Mouse (Mus musculus): ENCODE data around the gene Eif3i.

The Eif3i gene

DNA sequence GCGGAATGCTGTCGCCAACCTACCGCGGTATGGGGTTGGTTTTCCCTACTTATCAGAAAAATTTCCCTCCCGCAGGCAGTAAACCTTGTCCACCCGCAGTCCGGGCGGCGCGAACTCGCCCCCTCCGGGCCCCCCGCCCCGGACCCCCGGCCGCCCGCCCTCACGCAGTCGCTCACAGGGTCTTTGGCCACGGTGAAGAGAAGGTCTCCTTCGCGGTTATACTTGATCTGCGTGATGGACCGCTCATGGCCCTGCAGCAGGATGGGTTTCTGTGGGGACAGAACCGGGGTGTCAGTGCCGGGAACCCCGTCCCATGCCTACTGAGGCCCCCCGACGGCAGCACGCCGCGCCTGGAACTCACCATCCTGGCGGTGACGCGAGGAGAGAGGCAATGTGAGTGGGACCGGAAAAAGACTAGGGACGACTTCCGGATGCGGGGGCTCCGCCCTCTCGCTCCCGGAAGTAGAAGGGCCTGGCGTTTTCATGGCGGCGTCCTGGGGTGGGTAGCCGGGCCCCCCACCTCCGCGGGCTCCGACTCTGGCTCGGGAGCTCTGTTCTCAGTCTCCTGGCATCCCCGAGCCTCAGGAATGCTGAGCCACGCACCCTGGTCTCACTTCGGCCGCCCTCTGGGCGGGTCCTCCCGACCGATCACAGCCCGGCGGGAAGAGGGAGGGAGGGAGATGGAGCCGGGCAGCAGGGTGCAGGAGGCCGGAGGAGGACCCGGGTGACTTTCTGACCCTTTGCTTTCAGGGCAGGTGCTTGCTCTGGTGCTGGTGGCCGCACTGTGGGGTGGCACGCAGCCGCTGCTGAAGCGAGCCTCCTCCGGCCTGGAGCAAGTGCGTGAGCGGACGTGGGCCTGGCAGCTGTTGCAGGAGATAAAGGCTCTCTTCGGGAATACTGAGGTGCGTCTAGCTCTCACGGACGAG, at the start of gene Eif3i, which contains the start of gene Tmem234:
Gene Eif3i, minus strand, starts transcription at position 416 of the 926 bp plus-strand sequence.
Gene Tmem234, plus strand, starts transcription at position 436 of the 926 bp plus-strand sequence.
- peak; percentile 84 for DNase-seq (ENCODE audit: low spot score)

DNA sequence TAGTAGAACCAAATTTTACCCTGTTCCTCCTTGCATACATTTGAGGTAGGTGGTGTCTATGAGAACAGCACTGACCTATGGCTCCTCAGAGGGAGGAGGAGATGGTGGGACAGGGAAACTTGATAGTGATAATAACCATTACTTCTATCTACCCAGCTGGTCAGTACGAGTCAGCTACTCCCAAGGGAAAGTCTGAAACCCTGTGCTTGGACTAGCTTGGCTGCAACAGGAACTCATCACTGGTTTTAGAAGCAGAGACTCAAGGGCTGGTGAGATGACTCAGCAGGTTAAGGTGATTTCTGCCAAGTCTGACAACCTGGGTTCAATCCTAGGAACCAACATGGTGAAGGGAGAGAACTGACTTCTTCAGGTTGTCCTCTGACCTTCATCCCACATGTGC, 48.2 kb upstream of the Eif3i start:
- DNase-seq (ENCODE audit: low spot score), result no peak

DNA sequence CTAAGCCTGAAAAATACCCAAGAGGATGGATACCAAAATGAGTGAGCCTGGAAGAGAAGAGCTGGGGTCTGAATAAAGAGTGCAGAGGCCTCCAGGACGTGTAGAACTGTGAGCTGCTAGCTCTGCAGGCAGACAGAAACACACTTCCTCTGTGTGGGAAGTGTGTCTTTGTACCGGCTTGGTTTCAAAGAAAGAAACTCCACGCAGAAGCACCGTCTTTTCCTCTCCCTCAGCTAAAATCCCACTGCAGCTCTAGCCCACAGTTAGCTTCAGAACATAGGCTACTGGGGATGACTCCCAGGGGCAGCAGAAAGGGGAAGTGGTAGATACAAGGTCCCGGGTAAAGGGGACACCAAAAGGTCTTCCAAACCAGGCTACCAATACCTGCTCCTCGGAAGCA, 44.8 kb upstream of the Eif3i start:
- no peak for DNase-seq (ENCODE audit: low spot score)

DNA sequence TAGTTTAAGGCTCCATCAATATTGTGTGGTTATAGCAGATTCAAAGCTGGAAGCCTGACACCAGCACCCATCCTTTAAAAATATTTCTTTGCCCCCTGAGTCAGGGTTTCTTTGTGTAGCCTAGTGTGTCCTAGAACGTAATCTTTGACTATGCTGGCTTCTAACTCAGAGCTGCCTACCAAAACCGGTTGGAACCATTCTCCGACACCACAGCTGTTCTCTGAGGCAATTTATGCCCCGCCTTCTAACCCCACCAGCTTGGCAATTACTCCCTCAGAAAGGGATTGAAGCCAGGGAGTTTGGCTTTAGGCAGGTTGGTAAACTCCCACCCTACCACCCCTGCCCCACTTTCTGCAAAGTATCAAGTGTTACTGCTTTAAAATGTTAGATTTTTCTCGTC, 41.3 kb upstream of the Eif3i start:
- DNase-seq (ENCODE audit: low spot score), result no peak

DNA sequence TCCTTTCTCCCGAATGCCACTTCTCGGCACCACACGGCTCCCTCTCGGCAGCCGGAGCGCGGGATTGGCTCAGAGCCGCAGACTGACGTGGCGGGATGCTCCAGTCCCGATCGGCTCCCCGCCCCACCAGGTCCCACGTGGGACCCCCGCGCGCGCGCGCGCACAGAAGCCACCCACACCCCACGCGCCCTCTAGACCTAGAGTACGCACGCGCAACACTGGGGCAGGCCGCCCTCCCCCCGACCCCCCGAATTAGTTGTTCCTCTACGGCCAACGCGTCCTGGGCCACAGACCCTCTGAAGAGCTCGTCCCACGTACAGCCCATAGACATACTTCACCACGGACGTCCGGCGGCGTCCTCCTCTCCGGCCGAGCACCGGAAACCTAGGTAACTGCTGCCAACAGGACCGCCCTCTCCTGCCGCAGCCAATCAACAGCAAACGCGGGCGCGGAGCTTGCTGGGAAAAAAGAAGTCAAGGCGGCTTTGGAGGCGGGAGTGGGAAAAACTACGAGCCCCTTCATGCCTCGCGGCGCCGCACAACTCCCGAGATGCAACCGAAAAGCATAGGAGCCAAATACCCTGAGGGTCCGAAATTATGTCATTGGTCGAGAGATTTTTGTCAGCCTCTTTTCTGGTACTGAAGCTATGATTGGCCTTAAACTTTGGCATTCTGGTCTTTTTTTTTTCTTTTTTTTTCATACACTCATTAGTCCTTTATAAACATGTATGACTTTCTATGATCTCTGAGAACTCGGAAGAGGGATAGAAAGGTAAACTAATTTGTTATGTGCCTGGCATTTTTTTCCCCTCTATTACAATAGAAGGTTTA, 40.4 kb upstream of the Eif3i start, which contains the start of gene Txlna:
Gene Txlna, minus strand, starts transcription at position 428 of the 830 bp plus-strand sequence.
- peak; percentile 98 for DNase-seq (ENCODE audit: low spot score)

DNA sequence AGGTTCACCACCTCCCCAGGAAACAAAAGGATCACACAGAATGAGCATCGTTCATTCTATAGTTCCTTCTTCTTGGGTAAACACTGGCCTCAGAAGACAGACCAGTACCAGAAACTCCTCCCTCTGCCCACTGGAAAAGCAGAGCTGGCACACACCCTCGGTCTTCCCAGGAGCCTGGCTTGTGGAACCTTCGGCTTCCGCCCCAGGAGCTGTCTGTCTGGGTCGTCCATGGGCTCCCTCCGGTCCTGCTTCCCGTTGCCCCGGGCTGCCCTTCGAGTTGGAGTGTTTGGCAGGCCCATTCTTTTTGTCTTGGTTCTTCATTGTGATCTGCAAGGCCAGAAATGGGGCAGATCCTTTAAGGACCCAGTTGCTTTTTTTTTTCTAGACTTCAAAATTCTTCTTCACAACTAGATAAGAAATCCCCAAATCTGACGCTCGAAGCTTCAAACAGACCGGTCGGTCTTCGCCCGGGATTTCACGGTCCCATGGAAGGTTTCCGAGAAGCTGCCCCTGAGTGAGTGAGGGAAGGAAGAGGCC, 39.7 kb upstream of the Eif3i start:
- no peak for DNase-seq (ENCODE audit: low spot score)

- no peak for DNase-seq (ENCODE audit: low spot score)
These were observed 38.8 kb upstream of the Eif3i start for GRCm38 (mm10) chr4:129639221-129639620.

DNA sequence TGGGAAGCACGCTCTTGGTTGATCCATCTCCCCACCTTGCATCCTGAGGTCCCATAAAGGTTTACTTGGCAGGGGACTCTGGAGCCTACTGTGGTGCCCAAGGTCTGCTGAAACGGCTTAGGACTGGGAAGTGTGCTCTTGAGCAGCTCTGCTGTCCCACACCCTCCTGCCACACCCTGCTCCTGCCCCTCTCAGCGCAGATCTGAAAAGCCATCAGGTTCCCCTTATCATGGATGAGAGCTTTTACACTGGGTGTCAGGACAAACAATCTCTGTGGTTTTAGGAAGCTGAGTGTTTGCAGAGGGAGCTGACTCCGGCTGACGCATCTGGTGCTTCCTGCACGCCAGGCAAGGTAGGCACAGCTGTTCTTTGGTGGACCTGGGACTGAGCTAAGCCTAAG, 33.4 kb upstream of the Eif3i start:
- no peak for DNase-seq (ENCODE audit: low spot score)

DNA sequence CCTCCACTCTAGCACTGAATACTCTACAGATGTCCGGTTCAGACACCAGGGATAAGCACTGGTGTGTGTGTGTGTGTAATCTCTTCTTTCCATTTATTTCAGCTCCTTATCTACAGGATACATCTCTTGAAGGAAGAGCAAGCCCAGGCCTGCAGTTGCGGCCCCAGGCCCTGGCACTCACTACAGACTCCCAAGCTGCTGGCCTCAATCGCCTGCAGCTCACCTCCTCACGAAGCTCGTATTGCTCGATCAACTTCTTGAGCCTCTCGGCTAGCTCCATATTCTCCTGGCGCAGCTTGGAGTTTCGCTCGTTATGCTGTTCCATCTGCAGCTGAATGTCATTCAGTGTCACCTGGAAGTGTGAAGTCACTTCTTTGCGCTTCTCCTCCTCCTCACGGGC, 31.4 kb upstream of the Eif3i start:
- DNase-seq (ENCODE audit: low spot score), result no peak

- DNase-seq (ENCODE audit: low spot score), result no peak
These were observed 30.5 kb upstream of the Eif3i start for GRCm38 (mm10) chr4:129630944-129631343.

- DNase-seq (ENCODE audit: low spot score), result no peak
These were observed 25.6 kb upstream of the Eif3i start for GRCm38 (mm10) chr4:129626035-129626434.

DNA sequence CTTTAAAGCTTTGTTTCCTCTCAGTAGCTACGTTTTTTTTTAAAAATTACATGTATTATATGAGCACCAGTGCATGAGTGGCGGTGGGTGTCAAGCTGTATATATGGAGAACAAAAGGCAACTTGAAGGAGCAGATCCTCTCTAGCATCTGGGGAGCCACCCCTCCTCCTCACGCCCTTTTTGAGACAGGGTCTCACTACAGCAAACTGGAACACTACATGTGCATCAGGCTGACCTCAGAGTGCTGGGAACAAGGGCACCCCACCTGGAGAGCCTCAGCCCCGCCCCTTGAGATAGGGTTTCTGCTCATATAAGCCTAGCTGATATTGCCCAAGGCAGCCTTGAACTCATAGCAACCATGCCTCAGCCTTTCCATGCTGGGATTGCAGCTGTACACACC, 25.0 kb upstream of the Eif3i start:
- DNase-seq (ENCODE audit: low spot score), result no peak

- DNase-seq (ENCODE audit: low spot score), result peak; percentile 79
These were observed 24.6 kb upstream of the Eif3i start for GRCm38 (mm10) chr4:129625029-129625370.

GRCm38 (mm10) chr4:129624281-129625028, 24.0 kb upstream of the Eif3i start:
- peak; percentile 90 for DNase-seq (ENCODE audit: low spot score)

DNA sequence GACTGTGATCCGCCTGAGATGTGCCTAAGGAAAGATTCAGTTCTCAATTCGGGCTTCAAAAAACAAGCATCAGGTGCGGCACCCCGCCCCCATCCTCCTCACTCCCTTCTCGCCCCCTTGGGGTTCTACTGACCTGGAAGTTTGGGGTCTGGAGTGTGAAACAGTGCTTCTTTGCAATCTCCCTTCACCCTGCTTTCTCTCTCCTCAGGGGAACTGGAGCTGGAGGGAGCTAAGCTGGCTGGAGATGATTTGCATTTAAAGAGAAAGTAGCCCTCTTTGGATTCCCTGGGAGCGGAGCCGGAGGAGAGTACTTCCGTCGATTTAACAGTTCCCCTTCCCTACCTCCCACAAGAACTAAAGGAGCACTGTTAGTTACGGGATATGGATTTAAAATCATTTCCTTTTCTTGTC, 23.2 kb upstream of the Eif3i start, which contains the start of gene Ccdc28b:
Gene Ccdc28b, minus strand, starts transcription at position 267 of the 411 bp plus-strand sequence.
- DNase-seq (ENCODE audit: low spot score), result peak; percentile 62

- DNase-seq (ENCODE audit: low spot score), result no peak
These were observed 22.5 kb upstream of the Eif3i start for GRCm38 (mm10) chr4:129622803-129623535.

DNA sequence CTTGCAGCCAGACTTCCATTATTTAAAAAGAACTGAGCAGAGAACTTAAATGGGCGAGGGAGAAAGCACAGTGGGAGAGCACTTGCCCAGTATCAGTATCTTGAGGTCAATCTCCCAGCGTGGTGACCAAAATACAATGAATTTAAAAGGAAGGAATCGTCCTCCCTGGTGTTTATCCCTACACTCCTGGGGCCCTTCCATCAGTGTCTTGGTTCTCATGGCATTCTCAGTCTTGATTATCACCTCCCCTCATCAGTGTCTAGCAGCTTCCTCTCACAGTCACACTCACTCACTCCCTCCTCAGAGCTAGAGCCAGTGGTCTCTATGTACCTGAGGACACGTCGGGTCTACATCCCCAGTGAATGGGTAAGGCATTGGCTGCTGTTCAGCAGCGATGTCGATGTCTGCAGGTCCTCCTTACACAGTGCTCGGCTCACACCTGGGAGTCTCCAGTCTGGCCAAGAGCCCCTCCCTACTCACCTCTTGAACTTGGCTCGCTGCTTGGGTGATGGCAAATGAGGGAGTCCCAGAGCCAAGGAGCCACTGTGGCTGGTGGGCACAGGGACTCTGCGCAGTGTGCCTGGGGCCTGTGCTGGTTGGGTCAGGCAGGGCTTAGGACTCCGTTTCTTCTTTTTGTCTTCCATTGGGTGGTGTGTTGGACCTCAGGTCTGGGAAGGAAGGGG, 21.8 kb upstream of the Eif3i start:
- no peak for DNase-seq (ENCODE audit: low spot score)

GRCm38 (mm10) chr4:129621283-129621841, 20.9 kb upstream of the Eif3i start:
- DNase-seq (ENCODE audit: low spot score), result no peak

DNA sequence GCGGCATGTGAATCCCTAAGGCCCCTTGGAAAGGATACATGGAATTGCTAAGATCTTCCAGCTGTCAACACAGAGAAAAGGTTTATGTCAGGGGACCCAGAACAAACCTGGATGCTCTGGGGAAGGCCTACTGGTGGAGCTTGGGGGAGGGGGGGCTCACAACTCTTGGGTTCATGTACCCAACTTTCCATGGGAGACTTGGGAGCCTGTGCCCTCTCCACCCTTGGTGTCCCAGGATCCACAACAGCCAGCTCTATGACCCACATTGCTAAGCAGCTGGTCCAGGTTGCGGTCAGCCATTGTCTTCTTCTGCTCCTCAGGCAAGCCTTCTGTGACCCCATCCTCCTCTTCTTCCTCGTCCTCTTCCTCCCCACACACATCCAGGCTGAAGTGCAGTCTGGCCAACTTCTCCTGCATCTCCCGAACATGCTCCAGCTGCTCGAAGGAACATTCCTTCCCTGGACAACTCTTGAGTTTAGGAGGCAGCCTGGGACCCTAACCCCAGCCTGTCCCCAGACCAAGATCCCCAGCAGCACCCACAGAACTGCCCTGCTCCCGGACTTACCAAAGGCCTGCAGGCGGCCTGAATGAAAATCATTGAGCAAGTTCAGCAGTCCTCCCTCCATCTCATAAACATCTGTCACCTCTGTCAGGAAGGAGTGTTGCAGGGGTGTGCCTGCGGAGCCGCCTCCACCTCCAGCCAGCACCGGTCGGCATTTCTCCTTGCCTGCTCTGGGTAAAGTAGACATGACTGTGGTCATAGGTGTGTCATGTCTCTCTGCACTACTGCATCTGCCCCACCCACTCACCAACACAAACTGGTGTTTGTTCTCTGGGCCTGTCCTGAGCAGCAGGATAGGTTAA, 20.2 kb upstream of the Eif3i start:
- DNase-seq (ENCODE audit: low spot score), result no peak

All from layer of hippocampus, adult 11-12 months (tissue).